ENCODE assay signal across 8 mouse cellular contexts in genomic region chr9:105272241-105272640, GRCm38 (mm10).
DNase-seq lines count a peak whose midpoint lies in the region; ATAC-seq and TF ChIP-seq lines count a peak whose summit lies in the region.

No protein-coding gene starts in this region.

- no peak overlapping the region for H3K4me3 ChIP-seq in lung, postnatal 0 days (ENCODE audit: low read depth, low read length)
- no peak overlapping the region for H3K4me3 ChIP-seq in lung, adult 2 months (replicated peaks; ENCODE audit: extremely low read depth, low read depth, low read length)
- no peak overlapping the region for H3K4me3 ChIP-seq in myocyte

- no peak for TF ChIP-seq POLR2A in lung, adult 2 months (IDR thresholded peaks at IDR 0.05; ENCODE audit: borderline replicate concordance, extremely low read depth, low read depth, low read length)
- no peak for TF ChIP-seq POLR2A in myocyte (IDR thresholded peaks at IDR 0.05; ENCODE audit: insufficient read length, low read depth)

- no peaks in the 10 kb centered on the region for H3K27me3 ChIP-seq in lung, postnatal 0 days (replicated peaks; ENCODE audit: insufficient read depth, low read length)
- H3K27me3 ChIP-seq in myocyte (ENCODE audit: control insufficient read depth, insufficient read depth, insufficient read length) = no peaks in the 10 kb centered on the region

- DNase-seq in lung, postnatal 0 days (ENCODE audit: low spot score) = peak; percentile 14
- DNase-seq in lung, adult 2 months = no peak
- peak; percentile 3 for DNase-seq in adipocyte (ENCODE audit: low spot score)
- DNase-seq in forelimb bud, embryonic 11.5 days (ENCODE audit: low read depth, low spot score) = peak; percentile 68
- no peak for DNase-seq in cerebellum, adult 18-20 months
- no peak for DNase-seq in layer of hippocampus, adult 11-12 months (ENCODE audit: low spot score)
- no peak for DNase-seq in adrenal gland, adult 8-10 months

- no peak overlapping the region for H3K27ac ChIP-seq in lung, postnatal 0 days (ENCODE audit: low read length)

- 9% methylated on average over 7 of the region's 7 CpGs for WGBS in lung, postnatal 0 days
- WGBS in lung, adult 2 months = 11% methylated on average over 7 of the region's 7 CpGs

- TF ChIP-seq EP300 in lung, postnatal 0 days (IDR thresholded peaks at IDR 0.05) = no peak

- TF ChIP-seq CTCF in lung, postnatal 0 days (IDR thresholded peaks at IDR 0.05) = no peak
- TF ChIP-seq CTCF in lung, adult 2 months (IDR thresholded peaks at IDR 0.05; ENCODE audit: insufficient read depth, low read length) = no peak

- no peaks in the 10 kb centered on the region for H3K9me3 ChIP-seq in lung, postnatal 0 days (ENCODE audit: low read length)

- H3K4me2 ChIP-seq in lung, postnatal 0 days (replicated peaks; ENCODE audit: low read depth, low read length) = no peak overlapping the region
- no peak overlapping the region for H3K4me2 ChIP-seq in myocyte (ENCODE audit: low read depth)

- H3K36me3 ChIP-seq in lung, postnatal 0 days (ENCODE audit: insufficient read depth, low read length) = no peaks in the 10 kb centered on the region
- H3K36me3 ChIP-seq in myocyte (ENCODE audit: control insufficient read depth, insufficient read depth) = no peaks in the 10 kb centered on the region

- H3K4me1 ChIP-seq in lung, postnatal 0 days (ENCODE audit: insufficient read depth, low read depth, low read length) = no peaks in the 10 kb centered on the region
- H3K4me1 ChIP-seq in lung, adult 2 months (ENCODE audit: control insufficient read depth, insufficient read depth, low read length) = no peaks in the 10 kb centered on the region

- no peak for ATAC-seq in lung, postnatal 0 days

- H3K9ac ChIP-seq in lung, postnatal 0 days (replicated peaks; ENCODE audit: low read depth) = no peak overlapping the region

- H3K79me2 ChIP-seq in myocyte (ENCODE audit: control insufficient read depth, insufficient read depth) = no peaks in the 10 kb centered on the region

- H3ac ChIP-seq in myocyte (ENCODE audit: control insufficient read depth, insufficient read length) = no peak overlapping the region

TF ChIP-seq in myocyte, 11 proteins besides CTCF, POLR2A, EP300 and RAD21:
- TF ChIP-seq TCF12 (IDR thresholded peaks at IDR 0.05; ENCODE audit: insufficient read depth, poor library complexity, severe bottlenecking) (no peak), USF1 (IDR thresholded peaks at IDR 0.05; ENCODE audit: low read depth) (no peak), REST (IDR thresholded peaks at IDR 0.05; ENCODE audit: insufficient read depth, insufficient read length) (peak; percentile 70), E2F4 (IDR thresholded peaks at IDR 0.05; ENCODE audit: insufficient read depth) (no peak), CEBPB (IDR thresholded peaks at IDR 0.05; ENCODE audit: insufficient read depth, poor library complexity, severe bottlenecking) (no peak), MYOG (IDR thresholded peaks at IDR 0.05; ENCODE audit: control insufficient read depth in 1 of 3, insufficient read depth in 1 of 3, insufficient read length in 2 of 3, low read depth in 2 of 3) (no peak)

Comparison
In these comparisons a context has a peak if more than half of its experiments do, and no peak if none do; other contexts are left out.
1. DNase-seq: peak in lung, postnatal 0 days (single experiment), adipocyte (single experiment) and forelimb bud, embryonic 11.5 days (single experiment); none in lung, adult 2 months (single experiment), cerebellum, adult 18-20 months (0 of 2), layer of hippocampus, adult 11-12 months (single experiment) and adrenal gland, adult 8-10 months (single experiment).